Mouse (Mus musculus) monocyte, adult 59 days (primary cell): ENCODE results near the gene Borcs6. TPM values are rescaled to one million over a fixed set of nuclear protein-coding genes. Genes with fewer than 3 reads are reported as not detected.

Source experiments
- total RNA-seq, 2 experiments: library from RNA; stranded (reverse); gene quantifications; one replicate each; pipeline ENCODE4 v1.2.4; 2023

Borcs6 gene
- total RNA-seq: 10 to 100 TPM; 43.4 to 46.4 TPM

DNA sequence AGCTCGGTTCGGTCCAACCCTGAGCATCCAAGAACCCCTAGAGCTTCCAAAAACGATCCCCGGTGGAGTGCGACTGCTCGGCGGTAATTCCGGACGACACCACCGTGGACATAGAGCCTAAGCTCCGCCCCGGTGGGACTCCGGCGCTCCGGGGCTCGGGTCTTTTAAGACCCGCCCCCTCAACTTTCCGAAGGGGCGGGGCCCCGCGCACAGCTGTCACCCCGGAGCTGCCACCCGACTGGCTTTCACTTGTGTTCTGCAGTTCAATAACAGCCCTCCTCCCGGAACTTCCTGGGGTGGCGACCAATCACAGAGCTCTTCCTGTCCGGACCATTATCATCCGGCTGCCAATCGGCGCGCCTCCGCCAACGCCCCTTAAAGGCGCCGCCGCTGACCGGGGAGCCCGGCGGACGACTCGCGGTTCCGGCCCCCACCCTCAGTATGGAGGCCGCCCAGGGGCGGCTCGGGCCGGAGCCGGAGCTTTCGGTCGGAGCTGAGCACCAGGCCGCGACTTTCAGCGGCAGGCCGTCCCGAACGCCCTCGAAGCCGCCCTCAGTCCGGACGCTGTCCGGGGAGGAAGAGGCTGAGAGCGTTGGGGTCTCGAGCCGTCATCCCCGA, at the start of gene Borcs6:
Gene Borcs6, plus strand, starts transcription at position 361 of the 618 bp plus-strand sequence.

DNA sequence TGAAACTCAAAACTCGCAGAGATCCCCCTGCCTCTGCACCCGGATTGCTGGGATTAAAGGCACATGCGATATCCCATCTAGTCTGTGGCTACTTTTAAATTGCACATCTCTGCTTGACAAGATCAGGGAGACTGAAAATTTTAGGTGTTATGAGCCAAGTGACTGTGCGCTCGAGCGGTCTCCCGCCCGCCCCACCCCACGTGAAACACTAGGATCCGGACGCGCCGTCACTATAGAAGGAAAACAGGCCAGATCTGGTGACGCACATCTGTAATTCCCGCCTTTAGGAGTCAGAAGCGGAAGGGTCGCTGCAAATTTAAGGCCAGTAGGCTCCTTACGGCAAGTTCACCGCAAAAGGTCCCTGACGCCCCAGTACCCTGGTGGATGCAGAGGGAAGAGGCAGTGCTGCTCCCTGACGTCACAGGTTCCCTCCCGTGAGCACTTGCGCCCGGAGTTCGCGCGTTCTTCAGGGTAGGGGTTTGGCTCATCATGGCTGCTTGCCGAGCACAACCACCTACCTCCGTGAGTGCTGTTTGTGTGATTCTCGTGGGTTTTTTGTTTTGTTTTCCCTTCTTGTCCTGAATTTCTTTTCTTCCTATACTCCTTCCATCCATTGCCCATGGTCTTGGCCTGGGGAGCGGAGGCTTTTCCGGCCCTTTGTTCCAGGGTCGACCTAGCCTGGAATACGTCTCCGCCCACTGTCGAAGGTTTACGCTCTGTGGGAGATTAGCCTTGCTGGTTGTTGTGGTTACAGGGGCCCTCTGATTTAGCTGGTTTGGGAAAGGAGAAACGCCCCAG, 43.7 kb upstream of the Borcs6 start, which contains the start of gene Ctc1:
Gene Ctc1, plus strand, starts transcription at position 268 of the 798 bp plus-strand sequence.

DNA sequence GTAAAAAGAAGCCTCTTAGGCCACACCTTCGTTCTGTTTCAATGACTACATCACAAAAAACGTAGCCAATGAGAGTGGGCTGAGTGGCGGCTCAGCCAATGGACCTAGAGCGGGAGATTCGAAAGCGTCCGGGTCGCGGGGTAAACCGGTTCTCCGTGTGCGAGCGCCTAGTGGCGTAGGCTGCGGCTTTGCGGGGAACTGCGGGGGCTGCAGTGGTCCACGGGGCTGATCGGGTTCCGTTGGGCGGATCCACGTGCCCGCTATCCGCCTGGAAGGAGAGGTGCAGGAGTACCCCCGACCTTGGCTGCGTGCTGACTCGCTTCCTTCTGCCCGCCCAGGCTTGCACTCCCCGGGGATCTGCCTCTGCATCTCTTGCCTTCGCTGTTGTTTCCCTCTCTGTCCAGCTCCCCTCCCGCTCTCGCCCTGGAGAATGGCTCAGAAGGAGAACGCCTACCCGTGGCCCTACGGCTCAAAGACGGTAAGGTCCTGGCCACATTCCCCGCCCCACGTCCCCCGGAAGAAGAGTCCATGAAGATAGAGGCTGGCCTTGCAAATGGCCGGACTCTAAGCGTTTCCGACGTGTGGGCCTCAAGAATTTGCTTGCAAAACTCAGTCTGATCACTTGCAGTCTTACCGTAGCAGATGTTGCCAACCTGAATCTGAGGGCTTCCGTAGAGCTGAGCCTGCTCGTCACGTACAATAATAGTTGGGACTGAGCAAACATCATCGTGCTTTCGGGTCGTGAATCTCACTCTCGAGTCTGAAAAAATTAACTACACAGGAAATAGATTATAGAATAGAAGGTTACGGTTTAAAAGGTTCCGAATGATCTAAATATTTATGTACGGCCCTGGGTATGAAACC, 13.8 kb upstream of the Borcs6 start, which contains the start of gene Aurkb:
Gene Aurkb, plus strand, starts transcription at position 117 of the 864 bp plus-strand sequence.

DNA sequence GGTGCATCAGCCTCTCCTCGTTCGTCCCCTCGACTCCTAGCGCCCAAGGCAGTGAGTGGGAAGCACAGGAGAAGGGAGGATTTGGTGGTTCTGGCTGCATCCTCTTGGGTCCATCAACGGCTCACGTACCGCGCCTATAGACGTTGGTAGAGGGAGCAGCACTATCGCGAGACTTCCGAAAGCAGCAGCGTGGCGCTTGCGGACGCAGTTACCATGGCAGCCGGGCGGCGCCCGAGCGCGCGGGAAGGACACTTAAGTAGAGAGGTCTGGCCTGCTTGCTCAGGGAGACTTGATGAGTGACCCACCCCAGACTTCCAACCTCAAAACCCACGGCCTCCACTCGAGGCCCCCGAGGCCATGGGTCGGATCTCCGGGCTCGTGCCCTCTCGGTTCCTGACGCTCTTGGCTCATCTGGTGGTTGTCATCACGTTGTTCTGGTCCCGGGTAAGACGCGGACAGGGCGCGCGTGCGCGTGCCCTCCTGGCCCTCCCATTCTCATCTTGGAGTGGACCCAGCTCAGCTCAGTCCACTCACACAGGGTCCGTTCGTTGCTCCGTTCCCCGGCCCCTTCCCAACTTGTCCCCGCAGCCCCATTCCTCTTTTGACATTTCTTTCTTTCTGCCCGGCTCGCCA, 11.2 kb downstream of the Borcs6 start, which contains the start of gene Tmem107:
Gene Tmem107, plus strand, starts transcription at position 217 of the 633 bp plus-strand sequence.

DNA sequence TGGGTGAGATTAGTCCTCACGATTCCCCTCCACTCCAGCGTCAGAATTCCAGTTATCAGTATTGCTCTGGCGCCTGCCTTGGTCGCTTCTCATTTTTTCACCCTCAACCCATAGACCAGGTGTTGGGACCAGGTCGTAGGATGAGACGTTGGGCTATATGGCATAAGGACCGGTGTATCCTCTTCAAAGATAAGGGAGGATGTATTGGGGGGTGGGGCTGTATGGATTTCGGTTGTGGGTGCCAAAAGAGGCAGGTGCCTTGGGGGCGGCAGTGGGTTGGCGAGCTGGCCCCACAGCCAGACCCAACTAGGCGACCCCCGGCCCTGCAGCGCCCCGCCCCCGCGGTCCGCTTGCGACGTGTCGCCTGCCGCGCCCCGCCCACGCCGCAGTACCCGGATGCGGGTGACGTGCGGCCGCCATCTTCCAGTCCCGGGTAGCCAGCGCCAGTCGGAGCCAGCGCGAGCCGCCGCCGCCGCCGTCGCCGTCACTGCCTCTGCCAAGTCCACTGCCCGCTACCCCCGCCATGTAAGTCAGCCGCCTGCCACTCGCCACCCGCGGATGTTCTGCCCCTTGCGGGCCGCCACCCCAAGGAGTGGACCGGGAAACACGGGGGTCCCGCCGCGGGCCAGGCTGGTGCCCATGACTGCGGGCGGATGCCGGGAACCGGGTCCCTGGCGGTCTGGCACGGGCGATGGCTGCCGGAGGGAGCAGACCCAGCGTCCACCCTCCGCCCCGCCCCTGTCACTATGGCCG, 28.8 kb downstream of the Borcs6 start, which contains the start of gene Vamp2:
Gene Vamp2, plus strand, starts transcription at position 388 of the 753 bp plus-strand sequence.

DNA sequence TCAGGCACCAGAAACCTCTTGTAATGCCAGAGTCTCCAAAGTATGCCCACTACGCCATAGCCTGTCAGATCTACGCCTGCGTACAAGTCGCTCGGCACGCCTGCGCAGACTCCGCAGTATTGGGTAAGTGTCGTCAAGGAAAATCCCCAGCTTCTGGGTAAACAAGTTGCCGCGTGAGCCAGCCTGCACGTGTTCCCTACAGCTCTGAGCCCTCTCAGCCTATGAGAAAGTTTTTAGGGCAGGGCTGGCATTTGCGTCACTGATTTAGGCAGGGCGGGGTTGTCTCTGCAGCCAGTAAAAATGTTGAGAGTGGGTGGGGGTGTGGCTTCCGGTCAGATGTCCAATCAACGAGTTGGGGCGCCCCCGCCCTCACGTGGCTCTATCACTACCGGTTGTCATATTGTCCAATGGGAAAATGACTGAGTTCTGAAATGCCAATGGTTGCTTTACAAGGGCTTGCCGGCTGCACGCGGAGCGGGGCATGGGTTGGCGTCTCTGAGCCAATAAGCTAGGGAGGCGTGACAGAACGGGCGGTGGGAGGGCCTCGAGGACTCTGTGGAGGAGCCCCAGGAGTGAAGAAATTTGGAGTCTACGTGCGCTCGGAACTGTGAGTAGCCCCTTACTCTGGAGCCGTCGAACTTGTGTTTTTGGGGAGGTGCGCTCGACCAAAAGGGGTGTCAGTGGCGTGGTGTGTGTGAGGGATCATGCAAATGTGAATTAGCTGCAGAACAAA, 35.3 kb downstream of the Borcs6 start, which contains the start of gene Per1:
Gene Per1, plus strand, starts transcription at position 521 of the 733 bp plus-strand sequence.

Other genes starting within 250 kb of the Borcs6 start
- 100 to 1,000 TPM; 151 to 155 TPM for gene Ndel1, start 187.9 kb upstream of the Borcs6 start, total RNA-seq
- gene Rnf222, start 171.2 kb upstream of the Borcs6 start, total RNA-seq: not detected
- gene Rpl26, start 158.1 kb upstream of the Borcs6 start, total RNA-seq: 1,000 to 10,000 TPM; 1,720 to 1,823 TPM
- gene Odf4, start 132.6 kb upstream of the Borcs6 start, total RNA-seq: not detected
- not detected for gene Arhgef15, start 102.2 kb upstream of the Borcs6 start, total RNA-seq
- 1 to 10 TPM; 2.6 to 3.1 TPM for gene Slc25a35, start 91.6 kb upstream of the Borcs6 start, total RNA-seq
- 1 to 10 TPM; 2.0 to 5.2 TPM for gene Rangrf, start 84.5 kb upstream of the Borcs6 start, total RNA-seq
- gene Pfas, start 51.3 kb upstream of the Borcs6 start, total RNA-seq: 1 to 10 TPM; 7.9 to 8.6 TPM
- 10 to 100 TPM; 27.8 to 30.5 TPM for gene Ctc1, start 43.8 kb upstream of the Borcs6 start, total RNA-seq
- gene Aurkb, start 14.1 kb upstream of the Borcs6 start, total RNA-seq: 10 to 100 TPM; 12.5 to 13.0 TPM
- 1 to 10 TPM; 3.9 to 6.5 TPM for gene Tmem107, start 11.1 kb downstream of the Borcs6 start, total RNA-seq
- 100 to 1,000 TPM; 151 to 170 TPM for gene Vamp2, start 28.8 kb downstream of the Borcs6 start, total RNA-seq
- gene Per1, start 35.5 kb downstream of the Borcs6 start, total RNA-seq: 100 to 1,000 TPM; 499 to 544 TPM
- gene Hes7, start 60.7 kb downstream of the Borcs6 start, total RNA-seq: under 1 TPM in 1 of 2 experiments, not detected in 1; 0.45 TPM
- under 1 TPM; 0.31 to 0.55 TPM for gene 9130213A22Rik, start 62.9 kb downstream of the Borcs6 start, total RNA-seq
- gene Aloxe3, start 66.2 kb downstream of the Borcs6 start, total RNA-seq: under 1 TPM; 0.50 to 0.85 TPM
- gene Alox12b, start 97.3 kb downstream of the Borcs6 start, total RNA-seq: not detected
- gene Alox8, start 138.1 kb downstream of the Borcs6 start, total RNA-seq: 1 to 10 TPM in 1 of 2 experiments, under 1 TPM in 1; 0.94 to 2.2 TPM
- not detected for gene Gucy2e, start 177.3 kb downstream of the Borcs6 start, total RNA-seq